22 mouse cellular contexts compared by ENCODE assay signal in the genomic region with DNA sequence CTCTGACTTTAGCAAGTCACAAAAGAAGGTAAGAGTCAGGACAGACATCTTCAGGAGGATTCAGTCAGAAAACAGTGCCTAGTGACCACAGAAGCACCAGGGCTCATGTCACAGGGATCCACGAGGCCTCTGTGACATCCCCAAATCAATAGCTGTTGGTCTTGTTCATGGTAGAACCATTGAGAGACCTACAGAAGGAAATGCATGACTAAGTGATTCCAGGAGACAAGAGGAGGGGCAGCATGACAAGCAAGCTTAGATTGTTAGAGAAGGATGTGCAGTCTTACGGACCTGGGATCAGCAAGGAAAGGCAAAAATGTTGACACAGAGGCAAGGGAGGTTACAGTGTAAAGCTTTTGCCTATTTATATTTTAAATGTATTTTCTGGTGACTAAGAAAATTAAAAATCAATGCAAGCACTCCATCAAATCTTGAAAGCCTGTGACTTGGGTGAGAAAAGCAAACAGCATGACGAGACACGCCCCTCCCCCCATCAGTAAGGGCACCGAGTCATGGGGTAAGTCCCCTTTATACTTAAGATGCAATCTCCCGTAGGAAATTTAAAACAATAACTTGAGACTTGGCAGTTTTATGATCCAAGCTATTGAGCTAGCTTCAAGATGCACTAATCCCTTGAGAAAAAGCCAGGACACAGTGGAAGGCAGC.
DNase-seq lines count a peak whose midpoint lies in the region; ATAC-seq and TF ChIP-seq lines count a peak whose summit lies in the region.
"Had no signal": no experiment of that assay in that cellular context is flagged by ENCODE, and none has a peak within 500 bp of the region (broad histone marks: within the 10 kb centered on the region; RNA-seq: fewer than 3 reads in every experiment).

No protein-coding gene starts in this region.

- WGBS in stomach, embryonic 15.5 days = 48% methylated on average over 6 of the region's 6 CpGs

- no peak overlapping the region for H3K4me3 ChIP-seq in gastrocnemius, adult 2 months
- H3K4me3 ChIP-seq in stomach, embryonic 15.5 days (replicated peaks) = no peak overlapping the region
- H3K4me3 ChIP-seq: forebrain, embryonic 13.5 days; intestine, embryonic 15.5 days; lung, embryonic 15.5 days; neural tube, embryonic 12.5 days had no signal

- H3K9me3 ChIP-seq in stomach, embryonic 15.5 days = no peaks in the 10 kb centered on the region
- H3K9me3 ChIP-seq: forebrain, embryonic 13.5 days; intestine, embryonic 15.5 days; lung, embryonic 15.5 days; neural tube, embryonic 12.5 days had no signal

- H3K36me3 ChIP-seq in stomach, embryonic 15.5 days = no peaks in the 10 kb centered on the region
- H3K36me3 ChIP-seq: intestine, embryonic 15.5 days; lung, embryonic 15.5 days; neural tube, embryonic 12.5 days had no signal

- H3K9ac ChIP-seq in stomach, embryonic 15.5 days = no peak overlapping the region
- H3K9ac ChIP-seq: forebrain, embryonic 13.5 days; intestine, embryonic 15.5 days; liver, embryonic 14.5 days; lung, embryonic 15.5 days; neural tube, embryonic 12.5 days had no signal

- DNase-seq in gastrocnemius, adult 2 months = no peak
- no peak for DNase-seq in gastrocnemius, postnatal 36 days
- peak; percentile 21 for DNase-seq in lung, postnatal 10 days
- no peak for DNase-seq in lung, postnatal 25 days (ENCODE audit: low spot score)
- peak; percentile 55 for DNase-seq in 416B (ENCODE audit: low read depth)
- DNase-seq: adrenal gland, postnatal 25 days; cerebellum, adult 11-12 months; heart, postnatal 14 days; kidney, adult 2 months; layer of hippocampus, adult 9-11 months; liver; right cerebral cortex, postnatal 4 days had no signal

- intact Hi-C loops in gastrocnemius, adult 2 months (cut with DNase I) = loop anchor here (10.0 kb wide), 1 partner anchor 194 kb away; no protein-coding TSS in a partner anchor
- intact Hi-C loops in gastrocnemius, postnatal 36 days (cut with DNase I) = no loop called here

- ATAC-seq in stomach, embryonic 15.5 days (ENCODE audit: insufficient read depth, low FRiP score, low read depth) = no peak
- ATAC-seq in frontal cortex, adult (ENCODE audit: low TSS enrichment) = no peak
- ATAC-seq: forebrain, embryonic 13.5 days; hindbrain, postnatal 0 days; intestine, embryonic 15.5 days; midbrain, embryonic 16.5 days had no signal

- H3K4me1 ChIP-seq in stomach, embryonic 15.5 days = peaks cover 22% of the 10 kb centered on the region

- no peak overlapping the region for H3K4me2 ChIP-seq in stomach, embryonic 15.5 days
- H3K4me2 ChIP-seq: forebrain, embryonic 13.5 days; lung, embryonic 15.5 days; neural tube, embryonic 12.5 days had no signal

- no peak for TF ChIP-seq CTCF in gastrocnemius, adult 2 months (IDR thresholded peaks at IDR 0.05)

- H3K27ac ChIP-seq in gastrocnemius, adult 2 months = peak overlapping the region; percentile 87; the same call in 1 of the 2 replicates
- peak overlapping the region; percentile 32; the same call in 1 of the 2 replicates for H3K27ac ChIP-seq in stomach, embryonic 15.5 days
- H3K27ac ChIP-seq: forebrain, embryonic 13.5 days; kidney, postnatal 0 days; liver, embryonic 14.5 days; lung, embryonic 15.5 days; neural tube, embryonic 12.5 days had no signal

- no peaks in the 10 kb centered on the region for H3K27me3 ChIP-seq in stomach, embryonic 15.5 days (replicated peaks)
- H3K27me3 ChIP-seq: forebrain, embryonic 13.5 days; intestine, embryonic 15.5 days; lung, embryonic 15.5 days; neural tube, embryonic 12.5 days had no signal

Comparison
In these comparisons a context has a peak if more than half of its experiments do, and no peak if none do; other contexts are left out.
1. DNase-seq: peak in lung, postnatal 10 days (single experiment) and 416B (single experiment); none in gastrocnemius, adult 2 months (single experiment), gastrocnemius, postnatal 36 days (0 of 2) and lung, postnatal 25 days (single experiment).